Mouse (Mus musculus) midbrain, embryonic 14.5 days (tissue): Measurements from ENCODE around the gene Med26. TPM values are rescaled to one million over a fixed set of nuclear protein-coding genes. Genes with fewer than 3 reads are reported as not detected.

ENCODE experiments used
- ATAC-seq: fragments of 200-750 bp; cut with Nextera tagmentation; 2 replicates; pipeline ENCODE4 v1.8.0; 2017; ENCODE audit warnings: moderate number of reproducible peaks, moderate library complexity; ENCODE audit not compliant: low FRiP score, low TSS enrichment
- DNase-seq: peaks from one replicate; pipeline ENCODE4 v3.0.0-alpha.2; 2015
- H3K27ac ChIP-seq: fragments of 300-500 bp; sonication (generic); replicated peaks from 2 replicates; pipeline ENCODE4 v1.5.1; 2014; ENCODE audit warnings: mild to moderate bottlenecking, low read depth, low read length, moderate library complexity
- H3K27me3 ChIP-seq: fragments of 300-500 bp; sonication (generic); 2 replicates; pipeline ENCODE4 v1.6.1; 2014; ENCODE audit warnings: low read length, control low read depth, mixed read lengths; ENCODE audit not compliant: control insufficient read depth, insufficient read depth
- H3K36me3 ChIP-seq: fragments of 300-500 bp; sonication (generic); 2 replicates; pipeline ENCODE4 v1.6.1; 2014; ENCODE audit warnings: low read length, control low read depth; ENCODE audit not compliant: control insufficient read depth, insufficient read depth
- H3K4me1 ChIP-seq: fragments of 300-500 bp; sonication (generic); 2 replicates; pipeline ENCODE4 v1.6.1; 2014; ENCODE audit warnings: mild to moderate bottlenecking, antibody characterized with exemption, low read length, control low read depth; ENCODE audit not compliant: control insufficient read depth, insufficient read depth
- H3K4me2 ChIP-seq: fragments of 300-500 bp; sonication (generic); 2 replicates; pipeline ENCODE4 v1.6.1; 2014; ENCODE audit warnings: mild to moderate bottlenecking, low read length, moderate library complexity
- H3K4me3 ChIP-seq: fragments of 300-500 bp; sonication (generic); replicated peaks from 2 replicates; pipeline ENCODE4 v1.5.1; 2014; ENCODE audit warnings: low read depth, low read length
- H3K9ac ChIP-seq: fragments of 300-500 bp; sonication (generic); replicated peaks from 2 replicates; pipeline ENCODE4 v1.6.1; 2014; ENCODE audit warnings: mild to moderate bottlenecking, low read length, moderate library complexity
- H3K9me3 ChIP-seq: fragments of 300-500 bp; sonication (generic); 2 replicates; pipeline ENCODE4 v1.6.1; 2016; ENCODE audit warnings: low read length, control low read depth, mixed read lengths; ENCODE audit not compliant: control insufficient read depth
- WGBS: fragments of 180-500 bp; shearing (Covaris S2); extraction: QIAGEN DNeasy Blood & Tissue Kit; methylation state at CpG from one replicate; pipeline ENCODE4 v1.1.7; 2014; 5-methylcytosine and 5-hydroxymethylcytosine counted together
- polyA plus RNA-seq: library from polyadenylated mRNA; unstranded; fragments of >200 nt; fragmentation: Nextera tagmentation; extraction: Ambion mirVana; gene quantifications from 2 replicates; pipeline ENCODE4 v1.2.1, GENCODE M21; 2014

The Med26 gene
- 14.3 and 16.4 TPM in 2 replicates for polyA plus RNA-seq

- peak; percentile 99 for DNase-seq
- peak within 1 kb of the TSS; percentile 96 for H3K4me3 ChIP-seq
- WGBS = under 1% methylated on average over 90 of the region's 92 CpGs
- no peaks in the 10 kb centered on the region for H3K27me3 ChIP-seq
- peak within 1 kb of the TSS; percentile 89 for H3K27ac ChIP-seq
- peak; percentile 97 for ATAC-seq
- no peaks in the 10 kb centered on the region for H3K9me3 ChIP-seq
- peak within 1 kb of the TSS; percentile 98 for H3K4me2 ChIP-seq
- peaks cover 24% of the 10 kb centered on the region for H3K4me1 ChIP-seq
- peak within 1 kb of the TSS; percentile 95 for H3K9ac ChIP-seq
- peaks cover 13% of the 10 kb centered on the region for H3K36me3 ChIP-seq
These were observed at the start of gene Med26 for GRCm38 (mm10) chr8:72547802-72548643. TSS of gene Med26 (minus strand) at chr8:72548270.

GRCm38 (mm10) chr8:72590198-72590597, 42.1 kb upstream of the Med26 start:
- Histone ChIP-seq H3K9me3 (no peaks in the 10 kb centered on the region), H3K4me1 (no peaks in the 10 kb centered on the region), H3K27ac (no peak overlapping the region), H3K9ac (no peak overlapping the region), H3K4me3 (no peak overlapping the region), H3K36me3 (no peaks in the 10 kb centered on the region), H3K27me3 (no peaks in the 10 kb centered on the region), H3K4me2 (no peak overlapping the region)
- 56% methylated on average over 2 of the region's 2 CpGs for WGBS
- no peak for ATAC-seq
- peak; percentile 14 for DNase-seq

DNA sequence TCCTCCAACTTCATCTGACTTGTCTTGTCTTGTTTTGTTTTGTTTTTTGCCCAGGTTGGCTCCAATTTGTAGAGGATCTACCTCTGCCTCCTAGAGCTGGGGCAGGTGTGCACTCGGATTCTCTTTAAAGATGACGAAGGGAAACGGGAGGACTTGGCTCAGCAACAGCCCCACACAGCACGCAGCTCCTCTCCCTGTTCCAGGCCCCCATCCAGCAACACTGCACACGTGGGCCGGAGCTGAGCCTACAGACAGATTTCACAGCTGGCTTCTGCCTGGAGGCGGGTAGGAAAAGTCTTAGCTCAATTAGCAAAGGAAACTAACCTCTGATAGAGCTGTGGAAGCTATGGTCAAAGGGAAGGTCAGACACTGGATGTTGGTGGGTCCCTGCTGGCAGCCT, 41.2 kb upstream of the Med26 start:
- H3K4me2 ChIP-seq = no peak overlapping the region
- ATAC-seq = no peak
- no peaks in the 10 kb centered on the region for H3K27me3 ChIP-seq
- no peaks in the 10 kb centered on the region for H3K9me3 ChIP-seq
- H3K36me3 ChIP-seq = no peaks in the 10 kb centered on the region
- 85% methylated on average over 7 of the region's 7 CpGs for WGBS
- no peak overlapping the region for H3K4me3 ChIP-seq
- no peak overlapping the region for H3K27ac ChIP-seq
- H3K4me1 ChIP-seq = no peaks in the 10 kb centered on the region
- H3K9ac ChIP-seq = no peak overlapping the region
- DNase-seq = no peak

DNA sequence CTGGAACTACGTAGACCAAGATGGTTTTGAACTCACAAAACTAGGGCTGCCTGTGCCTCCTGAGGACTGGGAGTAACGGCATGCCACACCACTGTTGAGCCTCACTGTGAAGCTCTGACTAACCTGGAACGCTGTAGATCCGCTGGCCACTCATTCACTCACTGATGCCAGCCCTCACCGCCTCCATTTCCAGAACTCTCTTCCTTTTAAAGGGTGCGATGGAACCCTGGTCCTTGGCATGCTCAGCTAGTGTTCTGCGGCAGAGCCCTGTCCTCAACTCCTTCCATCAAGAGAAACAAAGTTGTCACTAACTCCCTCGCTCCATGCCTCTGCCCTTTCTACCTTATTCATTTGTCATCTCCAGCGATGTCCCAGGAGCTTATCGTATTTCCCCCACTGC, 40.8 kb upstream of the Med26 start:
- Histone ChIP-seq H3K4me3 (no peak overlapping the region), H3K4me2 (no peak overlapping the region), H3K27me3 (no peaks in the 10 kb centered on the region), H3K4me1 (no peaks in the 10 kb centered on the region), H3K9me3 (no peaks in the 10 kb centered on the region), H3K27ac (no peak overlapping the region), H3K9ac (no peak overlapping the region), H3K36me3 (no peaks in the 10 kb centered on the region)
- no peak for DNase-seq
- WGBS = 91% methylated on average over 10 of the region's 10 CpGs
- no peak for ATAC-seq

DNA sequence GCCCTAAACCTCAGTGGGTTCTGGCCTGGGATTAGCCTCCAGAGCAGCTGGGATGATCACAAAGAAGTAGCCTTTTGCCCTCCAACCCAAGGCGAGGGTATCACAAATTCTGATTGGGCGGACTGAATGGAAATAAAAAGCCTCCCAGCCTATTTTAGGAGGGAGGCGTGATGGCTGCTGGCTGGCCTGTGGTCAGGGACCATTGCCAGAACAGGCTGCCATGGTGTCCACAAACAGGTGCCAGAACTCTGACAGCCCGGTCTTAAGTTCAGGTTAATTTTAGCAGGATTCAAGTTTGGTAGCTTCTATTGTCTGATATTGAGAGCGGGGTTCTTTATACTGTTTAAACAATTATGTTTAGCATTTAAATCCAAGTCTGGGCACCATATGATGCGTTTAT, 39.7 kb upstream of the Med26 start:
- Histone ChIP-seq H3K9ac (no peak overlapping the region), H3K27ac (no peak overlapping the region), H3K4me3 (no peak overlapping the region), H3K4me1 (no peaks in the 10 kb centered on the region), H3K4me2 (no peak overlapping the region), H3K9me3 (no peaks in the 10 kb centered on the region), H3K36me3 (no peaks in the 10 kb centered on the region), H3K27me3 (no peaks in the 10 kb centered on the region)
- DNase-seq (no peak), ATAC-seq (no peak)
- WGBS = 69% methylated on average over 6 of the region's 6 CpGs

DNA sequence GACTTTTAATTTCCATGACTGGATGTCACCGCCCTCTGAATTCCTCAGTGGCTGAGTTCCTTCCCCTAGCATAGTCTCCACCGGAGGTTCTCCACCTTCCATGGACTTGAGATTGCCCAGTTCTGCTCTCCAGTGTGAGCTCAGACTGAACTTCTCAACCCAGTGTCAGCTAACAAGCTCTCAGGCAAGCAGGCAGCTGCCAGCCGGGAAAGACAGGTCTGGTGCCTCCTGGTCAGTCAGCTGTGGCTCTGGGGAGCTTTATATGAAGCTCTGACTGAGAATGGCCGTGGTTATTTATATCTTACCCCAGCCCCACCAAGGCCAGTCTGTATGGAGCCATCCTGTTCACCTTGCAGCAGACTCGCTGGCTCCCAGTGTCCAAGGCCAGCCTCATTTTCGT, 36.3 kb upstream of the Med26 start:
- Histone ChIP-seq H3K4me1 (no peaks in the 10 kb centered on the region), H3K9ac (no peak overlapping the region), H3K9me3 (no peaks in the 10 kb centered on the region), H3K36me3 (no peaks in the 10 kb centered on the region), H3K27me3 (no peaks in the 10 kb centered on the region), H3K27ac (no peak overlapping the region), H3K4me3 (no peak overlapping the region), H3K4me2 (no peak overlapping the region)
- no peak for DNase-seq
- 79% methylated on average over 6 of the region's 6 CpGs for WGBS
- ATAC-seq = no peak

DNA sequence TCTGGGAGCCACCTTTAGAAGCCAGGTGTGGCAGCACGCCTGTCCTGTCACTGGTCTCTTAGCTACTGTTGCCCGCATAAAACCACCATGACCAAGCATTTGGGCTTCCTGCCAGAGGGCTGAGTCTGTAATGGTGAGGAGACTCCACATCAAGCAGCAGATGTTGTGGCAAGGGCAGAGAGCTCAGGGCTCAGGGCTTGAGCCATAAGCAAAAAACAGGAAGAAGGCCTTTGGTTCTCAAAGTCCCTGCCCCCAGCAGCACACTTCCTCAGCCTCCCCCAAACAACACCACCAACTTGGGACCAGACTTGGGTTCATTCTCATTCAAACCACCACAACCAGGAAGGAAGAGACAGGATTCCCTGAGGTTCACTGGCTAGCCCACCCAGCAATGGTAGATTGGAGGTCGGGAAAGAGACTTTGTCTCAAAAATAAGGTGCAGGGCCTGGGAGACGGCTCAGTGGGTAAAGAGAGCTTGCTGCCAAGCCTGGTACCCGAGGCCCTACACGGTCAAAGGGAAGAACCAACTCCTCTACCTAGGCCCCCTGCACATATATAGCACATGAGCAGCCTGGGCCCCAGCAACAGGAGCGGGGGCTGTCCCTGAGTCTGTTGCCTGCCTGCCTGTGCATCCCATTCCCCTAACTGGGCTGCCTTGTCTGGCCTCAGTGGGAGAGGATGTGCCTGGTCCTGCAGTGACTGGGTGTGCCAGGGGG, 35.1 kb upstream of the Med26 start:
- Histone ChIP-seq H3K27me3 (no peaks in the 10 kb centered on the region), H3K27ac (no peak overlapping the region), H3K36me3 (no peaks in the 10 kb centered on the region), H3K4me1 (no peaks in the 10 kb centered on the region), H3K4me2 (no peak overlapping the region), H3K9me3 (no peaks in the 10 kb centered on the region), H3K4me3 (no peak overlapping the region), H3K9ac (no peak overlapping the region)
- DNase-seq (peak; percentile 12), ATAC-seq (no peak)
- 85% methylated on average over 7 of the region's 7 CpGs for WGBS

DNA sequence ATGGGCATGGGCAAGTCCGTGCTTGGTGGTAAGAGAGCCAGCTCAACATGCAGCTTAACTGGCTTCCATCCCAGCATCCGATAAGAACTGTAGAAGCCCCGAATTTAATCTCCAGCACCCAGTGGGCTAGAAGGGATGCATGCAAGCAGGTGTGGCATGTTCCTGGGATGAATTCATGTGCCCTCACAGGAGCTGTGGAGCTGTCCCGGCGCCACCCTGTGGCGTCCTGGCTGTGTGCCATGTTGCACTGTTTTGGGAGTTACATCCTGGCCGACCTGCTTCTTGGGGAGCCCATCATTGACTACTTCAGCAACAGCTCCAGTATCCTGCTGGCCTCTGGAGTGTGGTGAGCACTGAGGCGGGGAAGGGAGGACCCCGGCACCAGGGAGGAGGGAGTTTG, 31.3 kb upstream of the Med26 start:
- no peak overlapping the region for H3K4me2 ChIP-seq
- H3K9ac ChIP-seq = no peak overlapping the region
- 73% methylated on average over 9 of the region's 9 CpGs for WGBS
- no peak overlapping the region for H3K4me3 ChIP-seq
- no peak for DNase-seq
- no peaks in the 10 kb centered on the region for H3K4me1 ChIP-seq
- H3K27ac ChIP-seq = no peak overlapping the region
- ATAC-seq = no peak
- H3K36me3 ChIP-seq = no peaks in the 10 kb centered on the region
- H3K9me3 ChIP-seq = no peaks in the 10 kb centered on the region
- no peaks in the 10 kb centered on the region for H3K27me3 ChIP-seq

DNA sequence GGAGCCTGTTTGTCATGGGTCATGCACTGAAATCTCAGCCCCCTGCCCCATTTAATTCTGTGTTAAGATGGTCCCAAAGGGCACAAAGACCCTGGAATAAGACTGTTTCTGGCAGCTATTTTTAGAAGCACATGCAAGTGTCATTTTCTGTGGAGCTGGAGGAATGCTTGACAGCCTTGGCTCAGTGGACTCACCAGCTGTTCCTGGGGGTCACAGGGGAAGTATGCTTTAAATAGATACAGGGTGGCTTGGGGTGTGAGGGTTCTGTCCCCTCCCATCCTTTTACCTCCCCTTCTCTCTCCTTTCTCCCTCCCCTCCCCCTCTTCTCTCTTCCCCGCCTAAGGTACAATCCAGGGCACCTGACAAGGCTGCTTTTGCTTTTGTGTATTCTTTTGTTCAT, 29.9 kb upstream of the Med26 start:
- H3K27me3 ChIP-seq = no peaks in the 10 kb centered on the region
- no peak for ATAC-seq
- H3K27ac ChIP-seq = no peak overlapping the region
- WGBS = 71% methylated on average over 1 of the region's 1 CpGs
- H3K4me1 ChIP-seq = peaks cover 6% of the 10 kb centered on the region
- no peaks in the 10 kb centered on the region for H3K9me3 ChIP-seq
- no peak overlapping the region for H3K9ac ChIP-seq
- H3K4me3 ChIP-seq = no peak overlapping the region
- no peak for DNase-seq
- no peaks in the 10 kb centered on the region for H3K36me3 ChIP-seq
- H3K4me2 ChIP-seq = no peak overlapping the region
